Mouse (Mus musculus) megakaryocyte, embryonic 14.5 days (primary cell): ENCODE measurements around the gene Jpt1.

ENCODE experiments used
- FLI1 ChIP-seq: IDR thresholded peaks from 2 replicates; pipeline ENCODE4 v1.6.1; 2012; ENCODE audit warnings: low read length, inconsistent platforms, mixed read lengths
- GATA1 ChIP-seq: IDR thresholded peaks from 3 replicates; pipeline ENCODE4 v1.6.1; 2012; ENCODE audit warnings: mixed read lengths, low read length, inconsistent platforms, borderline replicate concordance

DNA sequence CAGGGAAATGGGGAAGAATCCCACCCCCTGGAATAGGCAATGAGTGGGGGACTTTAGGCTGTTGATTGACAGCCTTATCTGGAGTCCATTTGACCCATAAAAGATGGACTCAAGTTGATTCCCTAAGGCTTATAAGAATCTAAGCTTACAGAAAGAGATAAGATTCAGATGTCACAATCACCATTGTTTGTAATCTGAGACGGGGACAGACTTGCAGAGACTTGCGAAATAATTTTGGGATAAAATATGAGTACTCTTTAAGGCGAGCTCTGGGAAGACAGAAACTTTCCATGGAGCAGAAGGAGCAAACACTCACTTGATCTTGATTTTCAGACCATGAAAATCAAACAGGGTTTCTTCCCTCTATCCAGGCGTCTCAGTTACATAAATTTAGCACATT lies 29.4 kb upstream of the Jpt1 start:
- TF ChIP-seq FLI1: no peak
- TF ChIP-seq GATA1: no peak
